Mouse (Mus musculus) G1E (cell line): Measurements from ENCODE around the gene Ago3.

Experiments used
- CTCF ChIP-seq: IDR thresholded peaks from 2 replicates; pipeline ENCODE4 v1.5.1; 2012; ENCODE audit warnings: low read depth, low read length, inconsistent platforms, mixed read lengths
- TAL1 ChIP-seq: conservative IDR thresholded peaks from 2 replicates; pipeline ENCODE4 v1.6.1; 2012; ENCODE audit warnings: low read depth, low read length, inconsistent platforms, mixed read lengths

GRCm38 (mm10) chr4:126433175-126433574 is 3.8 kb upstream of the Ago3 start:
- TF ChIP-seq CTCF (no peak), TAL1 (no peak)
